Mouse (Mus musculus): ENCODE measurements at regions not wholly inside any gene's neighbourhood (a gene's known extent, or its start where the extent isn't known, plus 50 kb on each side); places are given as distances from the start of the nearest gene placed in this dataset.

DNA sequence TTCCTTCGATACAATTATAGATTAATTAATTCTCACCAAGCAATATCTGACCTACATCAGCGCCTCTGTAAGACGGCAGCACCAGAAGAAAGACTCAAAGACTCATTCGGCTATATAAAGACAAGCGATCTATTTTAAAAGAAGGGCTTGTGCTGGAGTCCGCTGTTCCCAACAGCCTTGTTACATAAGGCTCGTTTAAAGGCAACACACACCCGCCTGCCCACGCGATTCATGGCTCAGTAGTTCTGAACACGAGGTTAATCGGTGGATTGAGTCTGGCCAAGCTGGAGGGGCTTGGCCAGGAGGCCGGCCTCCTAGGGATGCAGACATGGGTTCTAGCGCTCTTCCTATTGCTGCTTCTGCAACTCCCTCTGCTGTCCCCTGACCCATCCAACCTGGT is 306.9 kb downstream of the Mroh4 start:
- TF ChIP-seq CTCF (IDR thresholded peaks at IDR 0.05; ENCODE audit: low read depth) (no peak), EP300 (IDR thresholded peaks at IDR 0.05; ENCODE audit: low read depth) (no peak)
